Mouse (Mus musculus) urinary bladder, adult 18-20 months (tissue): Measurements from ENCODE around the gene Klhdc8a.
A peak's percentile ranks its signal among the peaks of the same experiment; 100 is the strongest.

Experiments used
- DNase-seq, 2 experiments: peaks; one replicate each; pipeline ENCODE4 v3.0.0; 2022; ENCODE audit warnings: low spot score in 2 of 2, mixed read lengths in 2 of 2

Gene Klhdc8a

GRCm38 (mm10) chr1:132317413-132317812 lies 19.0 kb downstream of the Klhdc8a start:
- DNase-seq, result peak in 1 of 2 experiments; percentile 53

GRCm38 (mm10) chr1:132317894-132318863 lies 19.8 kb downstream of the Klhdc8a start:
- DNase-seq, result no peak

GRCm38 (mm10) chr1:132319242-132319641 lies 20.8 kb downstream of the Klhdc8a start:
- DNase-seq, result peak; percentile 81 to 85

DNA sequence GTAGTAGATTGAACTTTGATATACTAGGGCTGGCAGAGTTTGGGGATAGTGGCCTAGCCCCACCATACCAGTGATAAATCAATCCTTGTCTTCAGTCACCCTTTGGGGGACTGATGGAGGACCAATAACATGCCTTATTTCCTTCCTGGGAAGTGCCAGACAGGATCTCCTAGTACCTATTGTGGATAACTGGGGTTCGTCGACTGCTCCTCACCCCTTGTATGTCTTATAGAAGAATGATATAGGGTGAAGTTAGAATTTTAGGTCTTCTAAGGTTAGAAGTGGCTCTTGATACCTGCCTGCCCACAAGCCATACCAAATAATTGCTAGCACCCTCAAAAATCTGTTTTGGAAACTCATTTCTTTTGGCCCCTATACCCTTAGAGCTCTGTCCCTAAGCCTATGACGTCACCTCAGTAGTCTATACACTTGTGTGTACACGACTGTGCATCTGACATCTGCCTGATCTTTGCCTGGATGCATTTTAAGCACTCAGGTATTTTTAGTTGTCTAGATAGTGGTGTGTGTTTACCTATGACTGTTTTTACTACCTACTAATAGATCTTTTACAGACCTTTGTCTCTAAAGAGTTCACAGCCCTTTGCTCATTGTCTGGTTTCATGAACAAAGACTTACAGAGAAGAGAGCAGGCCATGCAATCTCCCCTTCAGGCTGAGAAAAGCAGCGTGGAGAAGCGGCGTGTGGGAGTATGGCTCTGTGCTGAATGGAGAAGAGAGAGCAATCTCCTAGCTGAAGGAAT lies 23.6 kb downstream of the Klhdc8a start:
- no peak for DNase-seq

GRCm38 (mm10) chr1:132322711-132323542 lies 24.5 kb downstream of the Klhdc8a start:
- no peak for DNase-seq

- no peak for DNase-seq
Observed at GRCm38 (mm10) chr1:132326777-132327176, 28.4 kb downstream of the Klhdc8a start.

DNA sequence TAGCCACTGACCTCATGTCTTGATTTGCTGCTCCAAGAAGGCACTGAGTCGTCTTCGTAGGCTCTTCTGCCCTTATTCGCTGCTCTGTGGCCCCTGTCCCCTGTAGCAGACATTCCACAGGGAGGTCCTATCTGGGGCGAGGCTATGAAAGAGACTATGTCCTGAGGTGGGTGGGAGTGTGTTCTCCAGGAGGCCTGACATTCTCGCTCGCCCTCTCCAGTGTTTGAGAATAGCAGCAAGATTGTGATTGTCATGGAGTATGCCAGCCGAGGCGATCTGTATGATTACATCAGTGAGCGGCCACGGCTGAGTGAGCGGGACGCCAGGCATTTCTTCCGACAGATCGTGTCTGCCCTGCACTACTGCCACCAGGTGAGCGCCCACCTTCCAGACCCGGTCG lies 29.1 kb downstream of the Klhdc8a start:
- no peak for DNase-seq

GRCm38 (mm10) chr1:132328565-132328964 lies 30.1 kb downstream of the Klhdc8a start:
- DNase-seq, result no peak

GRCm38 (mm10) chr1:132329656-132330055 lies 31.2 kb downstream of the Klhdc8a start:
- no peak for DNase-seq

GRCm38 (mm10) chr1:132330397-132330796 lies 32.0 kb downstream of the Klhdc8a start:
- DNase-seq, result no peak

- no peak for DNase-seq
Observed at GRCm38 (mm10) chr1:132331283-132331682, 32.9 kb downstream of the Klhdc8a start.

DNA sequence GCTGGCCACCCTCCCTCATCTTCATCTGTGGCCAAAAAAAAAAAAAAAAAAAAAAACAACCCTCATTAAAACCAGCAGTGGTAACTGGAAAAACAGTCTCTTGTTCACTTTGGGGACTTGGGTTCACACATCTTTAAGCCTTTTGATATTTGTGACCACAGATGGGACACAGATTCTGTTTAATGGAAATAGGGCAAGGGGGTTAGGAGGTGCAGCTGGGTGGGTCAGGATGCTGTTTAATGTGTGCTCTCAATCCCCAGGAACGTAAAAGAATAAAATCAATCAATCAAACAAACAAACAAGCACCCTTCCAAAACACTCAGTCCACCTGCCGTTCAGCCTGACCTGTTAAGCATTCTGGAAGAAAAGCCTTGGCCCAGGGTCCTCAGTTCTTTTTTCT lies 34.8 kb downstream of the Klhdc8a start:
- DNase-seq, result no peak

- DNase-seq, result no peak
Observed at GRCm38 (mm10) chr1:132333675-132334141, 35.3 kb downstream of the Klhdc8a start.

GRCm38 (mm10) chr1:132334178-132334801 lies 35.9 kb downstream of the Klhdc8a start:
- DNase-seq, result no peak

DNA sequence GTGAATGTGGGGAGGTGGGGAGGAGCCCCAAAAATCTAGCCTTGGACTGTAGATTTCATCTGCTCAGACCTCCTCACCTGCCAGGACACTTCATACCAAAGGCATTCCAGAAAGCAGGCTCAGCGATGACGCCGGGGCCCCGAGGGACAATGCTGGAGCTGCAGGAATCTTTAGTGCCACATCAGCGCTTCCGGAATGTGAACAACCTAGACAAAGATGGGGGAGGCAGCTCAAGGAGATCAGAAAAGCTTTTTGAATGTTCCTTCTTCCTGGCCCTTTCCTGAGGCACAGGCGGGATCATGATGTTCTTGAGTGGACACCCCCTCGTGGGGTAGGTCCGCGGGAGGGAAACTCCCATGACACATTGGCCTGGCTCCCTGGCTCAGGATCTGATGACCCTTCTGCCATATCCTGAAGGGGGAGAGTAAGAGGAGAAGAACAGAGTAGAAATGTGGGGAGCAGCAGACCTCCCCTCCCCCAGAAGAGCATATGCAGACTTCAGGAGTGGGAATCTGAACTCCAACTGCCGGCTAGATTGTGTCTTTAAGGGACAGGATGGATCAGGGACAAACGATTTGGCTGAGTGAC lies 37.0 kb downstream of the Klhdc8a start:
- no peak for DNase-seq

GRCm38 (mm10) chr1:132336921-132337320 lies 38.5 kb downstream of the Klhdc8a start:
- no peak for DNase-seq

- DNase-seq, result no peak
Observed at GRCm38 (mm10) chr1:132338027-132338660, 39.7 kb downstream of the Klhdc8a start.

DNA sequence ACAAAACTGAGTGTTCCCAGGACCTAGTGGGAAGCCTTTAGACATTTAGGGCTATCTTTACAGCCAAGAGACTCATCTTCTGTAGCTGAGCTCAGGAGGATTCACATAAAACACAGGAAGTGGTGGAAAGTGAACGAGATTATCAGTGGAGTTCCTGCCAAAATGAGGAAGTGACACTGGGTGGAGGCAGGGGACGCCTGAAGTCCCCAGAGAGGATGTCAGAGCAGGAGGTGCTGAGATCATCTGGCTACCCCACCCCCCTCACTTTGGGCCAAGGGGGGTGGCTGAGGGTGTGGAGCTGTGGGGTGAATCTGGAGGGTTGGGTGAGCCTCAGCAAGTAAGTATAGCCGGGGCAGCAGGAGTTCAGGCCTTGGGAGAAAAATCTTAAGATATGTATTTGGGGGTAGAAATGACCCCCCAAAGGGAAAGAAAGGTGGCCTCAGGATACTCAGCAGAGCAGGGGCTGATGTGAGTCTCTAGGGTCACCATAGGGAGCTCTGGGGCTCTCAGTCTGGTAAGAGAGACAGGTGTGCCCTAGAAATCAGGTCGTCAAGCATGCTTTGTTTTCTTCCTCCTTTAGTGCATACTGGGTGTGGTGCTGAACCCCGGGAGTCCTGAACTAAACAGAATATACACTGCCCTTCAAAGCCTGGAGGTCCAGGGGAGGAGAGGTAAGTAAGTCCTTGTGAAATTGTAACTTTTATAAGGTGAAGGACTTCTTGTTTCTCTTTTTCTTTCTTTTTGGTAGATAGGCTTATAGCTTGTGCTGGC lies 43.5 kb downstream of the Klhdc8a start:
- peak in 1 of 2 experiments; percentile 33 for DNase-seq

DNA sequence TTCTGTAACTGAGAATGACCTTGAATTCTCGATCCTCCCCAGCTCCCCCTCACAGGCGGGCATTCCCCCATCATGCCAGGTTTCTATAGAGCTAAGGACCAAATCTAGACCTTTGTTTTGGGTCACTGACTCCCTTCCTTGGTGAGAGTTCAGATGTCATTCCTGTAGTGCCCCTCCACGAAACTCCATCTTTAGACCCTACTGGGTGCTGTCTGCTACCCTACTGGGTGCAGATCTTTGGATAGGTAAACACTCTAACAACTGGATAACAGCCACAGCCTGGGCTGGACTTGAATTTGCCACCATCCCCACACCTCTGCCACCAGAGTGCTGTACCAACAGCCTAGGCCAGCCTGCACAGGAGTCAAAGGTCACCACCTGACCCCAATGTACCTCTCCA lies 44.1 kb downstream of the Klhdc8a start:
- DNase-seq, result no peak
